Mouse (Mus musculus) cerebellum, adult 18-20 months (tissue): ENCODE measurements around the gene Arhgap24.

Source experiments
- DNase-seq, 2 experiments: peaks; one replicate each; pipeline ENCODE4 v3.0.0; 2021

Gene Arhgap24

DNA sequence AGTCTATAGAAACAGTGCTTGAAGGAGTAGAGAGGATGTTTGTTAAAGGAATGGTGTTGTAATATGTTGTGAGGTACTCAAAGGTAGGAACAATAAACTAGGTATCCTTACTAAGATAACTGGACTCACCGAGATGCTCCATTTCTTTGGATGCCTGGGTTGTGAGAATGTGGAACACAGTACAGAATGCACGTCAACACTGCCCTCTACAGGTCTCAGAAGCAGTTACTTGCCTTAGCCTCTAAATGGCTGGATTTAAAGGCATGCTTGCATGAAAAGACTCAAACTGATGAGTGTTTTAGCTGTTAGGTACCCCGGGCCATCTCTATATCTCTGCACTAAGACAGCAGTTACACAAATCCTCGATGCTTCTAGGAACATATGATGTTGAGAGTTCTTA, 211.3 kb downstream of the Arhgap24 start:
- DNase-seq = peak; percentile 66 to 71

DNA sequence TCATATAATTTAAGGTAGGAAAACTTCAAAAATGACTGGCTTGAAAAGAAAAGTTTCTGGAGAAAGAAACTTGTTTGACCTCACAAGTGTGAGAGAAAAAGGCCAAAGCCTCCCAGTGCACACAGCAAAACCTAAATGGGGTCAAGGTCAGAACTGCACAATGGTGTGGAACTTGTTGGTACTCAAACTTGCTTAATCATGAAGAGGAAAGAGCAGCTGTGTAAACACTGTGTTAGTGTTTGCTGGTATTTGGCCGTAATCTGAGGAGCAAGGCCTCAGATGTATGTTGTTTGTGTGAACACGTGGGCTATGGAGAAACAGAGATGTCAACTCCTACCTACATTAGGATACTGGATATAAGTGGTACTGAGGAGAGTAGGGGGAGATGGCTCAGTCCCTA, 212.0 kb downstream of the Arhgap24 start:
- DNase-seq = no peak

DNA sequence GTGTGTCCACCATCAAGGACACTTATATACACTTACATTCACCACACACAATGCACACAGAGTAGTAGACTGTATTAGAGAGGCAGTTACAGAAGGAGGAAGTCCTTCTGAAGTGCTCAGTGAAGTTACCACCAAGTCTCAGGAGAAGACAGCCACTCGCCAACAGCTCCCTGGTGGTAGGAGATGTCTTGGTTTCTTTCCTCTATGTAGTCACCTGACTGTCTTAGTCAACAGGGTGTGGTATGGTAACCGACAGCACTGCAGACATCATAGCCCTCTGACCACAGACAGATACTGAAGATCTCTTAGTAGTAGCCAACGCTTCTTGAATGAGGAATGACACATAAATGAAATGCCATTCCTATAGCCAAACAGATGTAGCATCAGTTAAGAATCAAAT, 212.7 kb downstream of the Arhgap24 start:
- no peak for DNase-seq

DNA sequence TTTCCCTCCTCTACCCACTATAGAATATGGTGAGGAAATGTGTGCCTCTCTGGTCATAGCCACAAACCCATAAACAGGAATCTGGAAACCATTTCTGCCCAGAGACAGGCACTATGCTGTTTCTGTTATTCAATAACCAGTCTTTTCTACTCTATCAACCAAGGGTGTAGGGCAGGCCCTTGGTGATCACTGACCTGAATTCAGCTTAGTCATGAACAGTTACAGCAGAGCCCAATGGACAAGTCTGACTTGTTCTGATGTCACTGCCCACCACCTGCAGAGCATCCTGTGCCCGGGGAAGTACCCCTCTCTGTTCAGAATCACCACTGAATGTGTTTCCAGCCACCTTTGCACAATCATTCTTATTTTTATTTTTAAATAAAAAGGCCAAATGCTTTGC, 216.6 kb downstream of the Arhgap24 start:
- no peak for DNase-seq

DNA sequence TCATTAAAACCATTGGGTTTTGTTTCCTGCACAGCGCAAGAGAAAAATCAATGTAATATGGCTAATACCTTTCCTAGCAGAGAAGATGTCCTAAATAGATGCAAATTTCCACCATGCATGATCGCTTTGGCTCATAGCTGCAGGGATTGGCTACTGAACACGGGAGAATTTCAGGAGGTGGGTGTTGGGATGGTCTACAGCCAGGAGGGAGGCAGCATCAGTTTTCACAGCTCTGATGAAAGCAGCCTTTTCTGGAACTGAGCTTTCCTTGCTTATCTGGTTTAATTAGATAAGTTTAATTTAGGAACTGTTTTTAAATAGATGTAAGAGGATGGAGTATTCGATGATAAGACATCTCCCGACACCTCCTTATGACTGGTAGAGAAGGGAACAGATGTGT, 217.2 kb downstream of the Arhgap24 start:
- DNase-seq = no peak

DNA sequence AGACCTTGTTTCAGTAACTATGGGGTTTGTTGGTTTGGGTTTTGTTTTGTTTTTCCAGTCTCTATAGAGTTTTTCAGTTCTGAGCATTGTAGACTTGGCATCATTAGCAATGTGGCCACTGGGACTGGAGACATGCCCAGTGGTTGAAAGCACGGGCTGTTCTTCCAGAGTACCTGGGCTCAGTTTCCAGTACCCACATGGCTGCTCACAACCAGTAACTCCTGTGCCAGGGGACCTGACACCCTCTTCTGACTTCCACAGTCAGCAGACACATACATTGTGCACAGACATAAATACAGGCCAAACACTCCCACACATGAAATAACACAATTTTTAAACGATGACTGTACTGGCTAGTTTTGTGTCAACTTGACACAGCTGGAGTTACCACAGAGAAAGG, 217.7 kb downstream of the Arhgap24 start:
- no peak for DNase-seq

DNA sequence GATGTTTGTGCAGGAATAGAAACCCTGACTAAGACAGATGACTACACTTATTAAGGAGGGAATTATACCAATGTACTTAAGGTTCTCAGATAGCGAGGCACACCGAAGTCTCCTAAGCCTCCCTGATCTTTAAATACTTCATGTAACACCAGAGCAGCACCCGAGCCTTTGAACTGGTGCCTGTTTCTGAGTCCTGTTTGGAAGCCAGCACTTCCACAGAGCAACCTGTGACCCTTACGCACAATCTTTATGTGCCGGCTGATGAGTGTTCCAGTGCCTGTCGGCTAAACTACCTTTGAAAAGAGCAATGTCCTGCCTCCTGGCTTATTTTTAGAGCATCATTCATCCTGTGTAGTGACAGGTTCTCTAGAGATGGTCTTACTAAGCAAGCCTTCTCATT, 221.4 kb downstream of the Arhgap24 start:
- DNase-seq = no peak

DNA sequence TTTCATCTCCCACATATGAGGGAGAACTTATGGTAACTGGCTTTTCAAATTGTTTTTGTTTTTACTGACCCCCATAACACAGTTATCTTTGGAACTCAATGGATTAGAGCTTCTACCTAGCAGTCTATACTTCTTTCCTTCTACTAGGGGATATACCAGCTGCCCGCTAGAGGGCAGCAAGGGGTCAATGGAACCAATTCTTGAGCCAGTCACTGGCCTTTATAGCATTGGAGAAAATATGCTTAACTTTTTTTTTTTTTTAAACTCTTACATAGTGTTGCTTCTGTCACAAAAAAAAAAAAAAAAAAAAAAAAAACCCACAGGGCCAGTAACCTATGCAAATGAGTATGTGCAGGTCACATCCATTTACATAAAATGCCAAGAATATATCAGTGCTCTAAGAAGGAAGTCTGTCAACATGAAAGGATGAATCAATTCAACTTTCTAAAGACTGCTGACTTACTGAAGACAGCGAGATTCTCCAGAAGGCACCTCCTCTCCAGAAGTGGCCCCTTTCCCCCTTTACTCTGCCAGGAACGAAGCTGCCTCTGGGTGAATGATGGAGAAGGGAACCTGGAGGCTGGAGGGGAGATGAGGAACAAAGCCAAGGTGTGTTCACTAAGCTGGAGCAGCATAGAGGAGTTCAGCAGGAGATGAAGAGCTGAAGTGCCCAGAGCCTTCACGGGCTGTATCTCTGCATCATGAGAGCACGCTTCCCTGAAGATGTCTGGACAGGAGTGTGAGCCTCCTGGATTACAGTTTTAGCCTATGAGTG, 222.3 kb downstream of the Arhgap24 start:
- peak; percentile 54 to 75 for DNase-seq

DNA sequence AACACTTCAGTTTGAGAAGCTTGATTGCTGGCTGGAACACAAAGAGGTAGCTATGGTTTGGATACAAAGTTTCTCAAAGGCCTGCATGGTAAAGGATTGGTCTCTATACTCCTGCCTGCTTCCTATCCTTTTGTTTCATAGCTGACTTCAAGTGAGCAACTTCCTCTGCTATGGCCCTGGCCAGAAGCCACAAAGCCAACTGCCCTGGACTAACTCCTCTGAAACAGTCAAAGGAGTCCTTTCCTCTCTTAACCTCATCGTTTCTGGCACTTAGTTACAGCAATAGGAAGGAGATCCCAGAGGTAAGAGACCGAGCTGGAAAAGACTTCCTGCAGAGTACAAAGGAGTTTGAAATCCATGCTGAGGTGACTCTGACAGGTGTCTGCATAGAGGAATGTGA, 224.0 kb downstream of the Arhgap24 start:
- DNase-seq = no peak

DNA sequence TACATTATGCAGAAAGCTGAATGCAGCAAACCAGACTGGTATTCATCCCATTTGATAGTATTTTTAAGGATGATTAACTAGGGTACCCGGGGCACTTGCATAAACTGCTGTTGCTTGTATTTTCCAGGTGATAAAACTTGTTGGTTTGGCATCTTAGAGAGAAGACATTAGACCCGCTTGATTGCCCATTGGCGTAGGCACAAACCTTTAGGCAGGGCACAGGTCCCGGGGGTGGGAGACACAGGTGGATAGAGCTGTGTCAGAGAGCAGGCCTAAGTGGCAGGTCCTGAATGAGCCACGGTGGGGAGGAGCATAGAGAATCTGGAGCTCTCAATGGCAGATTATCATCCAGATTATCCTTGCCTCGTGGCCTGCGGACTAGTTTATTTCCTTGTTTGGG, 229.1 kb downstream of the Arhgap24 start:
- DNase-seq = no peak

DNA sequence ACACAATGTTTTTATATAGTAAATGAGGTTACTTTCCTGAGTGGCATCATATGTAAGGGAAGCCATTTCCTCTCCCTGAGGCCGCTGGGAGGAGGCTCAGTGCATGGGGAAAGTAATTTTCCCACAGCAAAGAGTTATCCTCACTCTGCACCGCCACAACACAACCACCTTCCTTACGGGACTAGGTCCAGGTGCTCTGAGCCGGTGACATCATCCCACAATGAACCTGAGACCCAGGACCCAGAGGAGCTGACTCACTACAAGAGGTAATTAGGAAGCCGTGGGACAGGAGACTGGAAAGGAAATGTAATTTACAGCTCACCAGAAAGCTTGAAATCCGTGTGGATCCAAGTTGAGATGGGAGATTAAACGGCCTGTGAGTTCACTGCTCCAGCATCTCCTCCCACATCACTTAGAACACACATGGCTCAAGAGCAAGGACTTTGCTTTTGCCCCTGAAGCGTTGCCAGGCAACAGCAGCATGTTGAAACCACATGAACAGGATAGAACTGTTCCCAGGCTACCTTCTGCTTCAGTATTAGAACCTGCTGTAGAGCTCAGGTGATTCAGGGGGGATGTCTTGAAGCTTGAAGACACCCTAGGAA, 238.3 kb downstream of the Arhgap24 start:
- DNase-seq = no peak

DNA sequence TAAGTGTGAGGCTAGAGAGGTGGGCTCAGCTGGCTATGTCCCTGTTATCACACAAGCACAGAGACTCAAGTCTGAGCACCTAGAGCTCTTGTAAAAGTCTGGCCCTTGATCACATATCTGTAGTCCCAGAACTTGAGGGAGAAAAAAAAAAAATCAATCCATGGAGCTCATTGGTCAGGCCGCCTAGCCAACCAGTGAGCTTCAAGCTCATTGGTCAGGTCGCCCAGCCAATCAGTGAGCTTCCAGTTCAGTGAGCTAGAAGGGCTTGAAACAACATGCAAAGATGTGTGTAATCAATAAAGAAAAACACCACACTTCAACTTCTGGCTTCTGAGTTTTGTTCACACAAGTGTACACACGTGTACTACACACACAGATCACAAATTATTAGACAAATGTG, 242.4 kb downstream of the Arhgap24 start:
- no peak for DNase-seq

DNA sequence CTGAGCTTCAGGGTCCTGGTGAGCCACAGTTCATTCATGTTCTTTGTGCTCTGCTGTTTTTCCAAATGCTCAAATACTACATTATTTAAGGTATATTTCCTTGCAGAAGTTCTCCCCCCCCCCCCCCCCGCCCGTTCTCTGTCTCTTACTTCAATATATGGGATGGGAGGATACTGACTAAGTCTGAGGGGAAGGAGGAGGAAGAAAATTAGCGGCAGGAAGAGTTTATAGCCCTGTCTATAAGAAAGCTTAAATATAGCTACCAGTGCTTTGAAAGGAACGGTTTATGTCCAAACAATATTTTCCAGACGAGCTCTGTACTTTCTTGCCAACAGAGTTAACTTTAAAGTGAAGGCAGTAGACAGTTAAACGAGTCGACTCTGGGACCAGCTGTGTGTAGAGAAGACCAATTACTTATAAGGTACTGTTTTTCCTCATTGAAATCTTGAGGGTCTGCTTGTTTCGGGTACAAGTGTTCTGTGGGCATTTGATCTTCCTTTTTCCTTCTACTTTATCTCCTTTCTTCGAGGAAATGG, 243.7 kb downstream of the Arhgap24 start:
- no peak for DNase-seq

DNA sequence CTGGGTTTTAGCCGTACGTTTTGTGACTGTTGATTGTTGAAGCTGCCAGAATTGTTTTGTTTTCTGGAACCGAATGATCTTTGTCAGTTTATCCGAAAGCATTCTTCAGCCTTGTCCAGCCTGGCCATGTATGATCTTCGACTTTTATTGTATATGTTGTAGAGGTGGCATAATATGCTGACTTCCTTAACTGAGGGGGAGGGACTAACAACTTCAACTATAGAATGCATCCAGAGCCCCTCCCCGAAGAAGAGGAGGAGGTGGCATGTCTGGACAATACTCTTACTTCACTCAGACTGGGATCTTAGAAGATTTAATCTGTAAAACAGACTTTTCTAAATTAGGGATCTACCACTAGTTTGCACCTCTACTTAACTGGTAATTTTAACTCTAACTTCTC, 244.2 kb downstream of the Arhgap24 start:
- DNase-seq = no peak

DNA sequence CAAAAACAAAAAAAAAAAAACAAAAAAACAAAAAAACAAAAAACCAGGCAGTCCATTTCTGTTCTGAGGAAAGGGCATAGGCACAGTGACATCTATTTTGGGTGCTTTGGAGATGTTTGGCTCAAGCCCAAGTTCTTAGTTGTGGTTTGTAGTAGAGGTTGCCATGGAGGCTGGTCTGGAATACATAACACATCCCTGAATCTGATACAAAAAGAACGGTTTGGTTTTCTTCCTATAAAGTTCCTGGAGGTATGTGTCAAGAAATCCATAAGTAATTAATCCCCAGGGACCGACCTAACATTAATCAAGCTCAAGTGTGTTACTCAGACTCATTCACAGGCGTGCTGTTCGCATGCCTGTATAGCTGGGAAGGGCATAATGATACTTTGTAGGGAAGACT, 245.8 kb downstream of the Arhgap24 start:
- no peak for DNase-seq

DNA sequence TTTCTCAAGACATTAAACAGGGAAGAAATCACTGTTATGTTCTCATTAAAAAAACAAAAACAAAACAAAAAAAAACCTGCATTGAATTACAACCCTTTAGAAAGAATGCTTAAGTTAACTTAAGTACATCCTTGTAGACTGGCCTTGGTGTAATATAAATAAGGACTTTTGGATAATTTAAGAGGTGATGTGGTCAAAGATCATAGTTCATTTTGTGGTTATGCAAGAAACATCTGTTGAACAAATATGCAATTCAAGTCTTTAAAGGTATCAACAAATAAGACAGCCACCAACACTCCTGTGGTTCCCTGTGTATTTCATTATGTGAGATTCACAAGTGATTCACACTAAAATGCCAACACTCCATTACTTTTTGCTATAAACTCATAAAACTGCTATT, 247.3 kb downstream of the Arhgap24 start:
- no peak for DNase-seq

DNA sequence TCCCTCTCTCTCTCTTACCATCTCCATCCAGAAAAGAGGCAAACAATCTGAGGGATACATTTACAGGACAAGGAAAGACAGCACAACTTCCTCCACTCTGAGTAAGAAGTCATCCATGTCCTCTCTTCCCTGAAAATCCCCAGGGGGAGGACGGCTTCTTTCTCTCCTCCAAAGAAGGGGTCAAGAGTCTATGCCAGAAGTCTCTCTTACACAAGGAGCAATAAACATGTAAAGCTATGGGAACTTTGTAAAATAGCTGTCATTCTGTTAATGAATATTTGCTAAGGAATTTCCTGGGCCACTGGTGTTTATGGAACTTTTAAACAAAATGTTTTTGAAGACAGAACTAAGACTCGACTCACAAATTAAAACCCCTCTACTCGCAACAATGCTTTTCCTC, 248.3 kb downstream of the Arhgap24 start:
- no peak for DNase-seq

DNA sequence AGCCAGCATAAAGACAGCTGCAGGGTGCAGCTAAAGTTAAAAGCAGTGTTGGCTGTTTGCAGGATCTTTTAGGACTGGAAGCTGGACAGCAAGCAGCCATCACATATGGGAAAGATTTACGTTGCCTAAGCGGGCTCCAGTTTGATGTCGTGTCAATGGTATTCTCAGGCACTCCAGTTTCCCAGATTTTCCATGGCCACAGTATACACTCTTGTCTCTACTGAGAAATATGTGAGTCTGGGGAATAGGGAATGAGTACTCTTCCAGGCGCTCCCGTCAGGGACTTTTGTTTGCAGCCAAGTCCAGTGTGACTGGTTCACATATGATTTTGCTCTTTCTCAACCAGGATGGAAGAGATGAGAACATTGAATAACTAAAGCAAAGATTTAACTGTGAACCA, 254.9 kb downstream of the Arhgap24 start:
- no peak for DNase-seq

DNA sequence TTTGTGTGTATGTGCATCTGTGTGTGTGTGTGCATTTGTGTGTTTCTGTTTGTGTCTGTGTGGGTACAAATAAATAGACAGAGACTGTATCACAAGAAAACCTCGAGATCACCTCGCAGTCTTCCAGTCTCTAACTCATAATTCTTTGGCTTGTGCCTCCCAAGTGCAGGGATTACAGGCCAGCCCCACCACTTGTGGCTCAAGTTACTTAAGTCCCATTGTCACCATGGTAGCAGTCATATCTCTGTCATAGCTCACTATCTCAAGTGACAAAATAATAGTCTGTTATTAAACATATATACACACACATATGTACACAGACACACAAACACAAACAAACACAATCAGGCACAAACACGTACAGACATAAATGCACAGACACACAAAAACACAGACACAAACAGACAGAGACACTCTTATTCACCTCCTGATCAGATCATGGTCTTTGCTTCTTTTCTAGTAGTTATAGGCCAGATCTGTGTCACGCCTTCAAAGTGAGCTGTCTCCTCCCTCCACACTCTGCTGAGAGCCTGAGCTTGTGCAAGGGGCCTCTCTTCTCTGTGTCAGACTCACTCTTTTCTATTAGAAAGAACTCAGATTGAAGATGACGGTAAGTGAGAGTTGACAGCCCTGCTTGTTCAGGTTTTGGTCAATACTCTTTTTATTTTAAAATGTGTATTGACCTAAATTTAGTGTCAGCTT, 261.5 kb downstream of the Arhgap24 start:
- DNase-seq = no peak

DNA sequence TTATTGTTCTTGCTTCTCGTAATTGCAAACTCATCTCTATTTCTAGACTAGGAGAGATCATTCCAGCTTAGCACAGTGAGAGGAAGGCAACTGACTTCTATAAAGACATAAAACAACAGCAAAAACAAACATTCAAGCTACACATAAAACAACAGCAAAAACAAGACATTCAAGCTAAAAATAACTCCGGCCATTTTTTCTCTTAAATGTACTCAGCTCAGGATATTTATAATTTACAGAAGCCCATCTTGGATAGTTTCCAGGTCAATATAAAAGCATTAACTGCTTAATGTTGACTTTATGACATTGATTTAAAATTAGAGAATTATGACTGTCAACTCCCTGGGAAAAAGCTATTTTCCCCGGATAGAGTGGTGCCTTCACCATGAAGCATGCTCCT, 262.2 kb downstream of the Arhgap24 start:
- DNase-seq = no peak

DNA sequence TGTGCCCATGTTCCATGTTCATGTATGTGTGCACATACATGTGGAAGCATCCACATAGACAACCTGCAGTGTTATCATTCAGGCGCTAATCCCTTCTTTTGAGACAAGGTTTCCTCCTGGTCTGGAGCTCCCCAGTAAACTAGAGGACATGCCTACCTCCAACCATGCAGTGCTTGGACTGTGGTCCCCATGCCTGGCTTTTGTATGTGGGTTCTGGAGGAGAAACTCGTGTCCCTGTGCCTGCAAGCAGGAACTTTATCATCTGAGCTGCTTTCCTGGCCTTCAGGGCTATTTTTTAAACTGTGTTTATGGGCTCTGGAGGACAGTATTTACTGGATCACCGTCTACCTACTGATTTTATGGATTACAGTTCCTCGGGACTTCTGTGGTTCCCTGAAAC, 262.9 kb downstream of the Arhgap24 start:
- DNase-seq = no peak

DNA sequence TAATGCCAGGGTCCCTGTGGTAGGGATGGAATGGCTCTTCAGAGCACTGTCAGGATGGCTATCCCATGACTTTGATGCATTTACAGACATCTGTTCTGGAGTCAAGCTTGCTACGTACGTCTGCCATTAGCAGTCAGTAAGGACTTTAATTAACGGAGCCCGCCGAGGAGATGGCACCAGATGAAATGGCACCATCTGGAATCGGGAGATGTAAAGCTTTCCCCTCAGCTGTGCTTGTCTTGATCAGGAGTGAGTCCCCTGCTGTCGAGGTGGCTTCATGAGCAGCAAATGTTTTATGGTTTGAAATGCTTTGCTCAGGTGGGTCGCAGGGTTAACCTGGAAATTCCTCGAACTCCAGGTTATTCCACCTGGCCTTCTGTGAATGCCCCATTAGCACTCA, 267.0 kb downstream of the Arhgap24 start:
- no peak for DNase-seq

DNA sequence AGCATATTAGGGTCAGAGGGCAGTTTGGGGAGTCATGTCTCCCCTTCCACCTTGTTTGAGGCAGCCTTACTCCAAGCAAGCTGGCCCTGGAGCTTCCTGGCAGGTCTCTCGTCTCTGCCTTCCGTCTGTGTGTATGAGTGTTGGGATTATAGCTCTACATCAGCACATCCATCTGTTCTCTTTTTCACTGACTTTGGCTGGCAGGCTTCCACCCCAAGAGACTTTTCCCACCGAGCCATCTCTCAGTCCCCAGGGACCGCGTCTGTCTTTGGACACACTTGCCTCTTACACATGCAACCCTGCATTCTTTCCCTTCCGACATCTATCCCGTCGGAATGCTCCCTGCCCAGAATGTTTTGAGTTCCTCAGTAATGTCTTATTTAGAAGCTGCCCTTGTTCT, 267.8 kb downstream of the Arhgap24 start:
- no peak for DNase-seq

DNA sequence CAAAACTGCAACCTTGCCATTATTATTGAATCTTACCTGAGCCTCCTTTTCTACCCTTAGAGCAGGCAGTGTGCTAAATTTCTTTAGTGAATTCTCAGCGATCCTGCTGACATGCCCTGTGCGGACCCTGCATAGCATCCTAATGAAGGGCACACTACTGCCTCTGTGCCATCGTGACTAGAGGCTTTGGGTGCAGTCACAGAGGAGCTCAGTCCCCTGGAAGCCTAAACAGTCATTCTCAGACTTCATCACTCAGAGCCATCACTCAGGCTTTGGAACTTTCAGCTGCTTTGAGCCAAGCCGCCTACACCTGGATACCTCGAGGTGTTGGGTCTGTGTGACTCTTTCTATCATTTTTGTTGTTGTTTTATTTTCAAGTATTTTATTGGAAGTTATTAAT, 269.5 kb downstream of the Arhgap24 start:
- no peak for DNase-seq
